Mouse (Mus musculus): ENCODE results near the gene Pawr. TPM values are rescaled to one million over a fixed set of nuclear protein-coding genes. Genes with fewer than 3 reads are reported as not detected.

The Pawr gene
- polyA plus RNA-seq, 1 experiment = 3.9 TPM

DNA sequence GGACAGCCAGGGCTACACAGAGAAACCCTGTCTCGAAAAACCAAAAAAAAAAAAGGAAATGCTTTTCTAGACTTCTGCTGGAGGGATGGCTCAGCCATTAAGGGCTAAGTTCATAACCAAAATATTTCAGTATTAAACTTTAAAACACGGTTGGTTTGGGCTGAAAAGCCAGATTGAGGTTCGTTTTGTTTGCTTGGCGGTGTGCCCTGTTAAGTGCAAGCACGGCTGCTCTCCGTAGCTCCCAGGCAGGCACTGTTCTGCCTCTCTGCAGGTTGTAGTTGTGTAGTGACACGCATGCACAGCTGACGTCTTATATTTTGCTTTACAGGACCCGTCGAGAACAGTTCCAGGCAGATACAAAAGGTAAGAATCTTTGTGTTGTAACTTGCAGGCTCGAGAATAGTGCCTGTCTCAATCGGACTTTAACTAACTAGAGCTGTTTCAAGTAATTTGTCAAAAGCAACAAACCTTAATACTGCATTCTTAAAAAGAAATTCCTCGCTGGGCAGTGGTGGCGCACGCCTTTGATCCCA lies 59.5 kb downstream of the Pawr start:
- DNase-seq = no peak
- Histone ChIP-seq H3K27me3 (ENCODE audit: control insufficient read depth, insufficient read depth, low read length) (no peaks in the 10 kb centered on the region), H3K36me3 (ENCODE audit: control insufficient read depth, insufficient read depth, low read length) (no peaks in the 10 kb centered on the region), H3K27ac (ENCODE audit: control insufficient read depth, insufficient read depth, low read length) (no peak overlapping the region), H3K4me3 (ENCODE audit: control insufficient read depth, insufficient read depth, low read length) (no peak overlapping the region), H3K4me1 (replicated peaks; ENCODE audit: control insufficient read depth, insufficient read depth, low read length) (no peaks in the 10 kb centered on the region)
- TF ChIP-seq CTCF (IDR thresholded peaks at IDR 0.05; ENCODE audit: borderline replicate concordance, control insufficient read depth, extremely low read depth, insufficient read depth, low read length, poor library complexity) = no peak
- WGBS = 91% methylated on average over 15 of the region's 15 CpGs

- no peak for DNase-seq
- TF ChIP-seq POLR2A (IDR thresholded peaks at IDR 0.05; ENCODE audit: control insufficient read depth, extremely low read depth, insufficient read depth, low read length, poor library complexity) = no peak
- WGBS = 96% methylated on average over 10 of the region's 10 CpGs
- no peaks in the 10 kb centered on the region for H3K27me3 ChIP-seq (ENCODE audit: control insufficient read depth, insufficient read depth, low read length)
- H3K36me3 ChIP-seq (ENCODE audit: control insufficient read depth, insufficient read depth, low read length) = no peaks in the 10 kb centered on the region
- H3K4me3 ChIP-seq (ENCODE audit: control insufficient read depth, insufficient read depth, low read length) = no peak overlapping the region
- H3K4me1 ChIP-seq (replicated peaks; ENCODE audit: control insufficient read depth, insufficient read depth, low read length) = no peaks in the 10 kb centered on the region
- no peak overlapping the region for H3K27ac ChIP-seq (ENCODE audit: control insufficient read depth, insufficient read depth, low read length)
These were observed 60.2 kb downstream of the Pawr start for GRCm38 (mm10) chr10:108392151-108392550.

DNA sequence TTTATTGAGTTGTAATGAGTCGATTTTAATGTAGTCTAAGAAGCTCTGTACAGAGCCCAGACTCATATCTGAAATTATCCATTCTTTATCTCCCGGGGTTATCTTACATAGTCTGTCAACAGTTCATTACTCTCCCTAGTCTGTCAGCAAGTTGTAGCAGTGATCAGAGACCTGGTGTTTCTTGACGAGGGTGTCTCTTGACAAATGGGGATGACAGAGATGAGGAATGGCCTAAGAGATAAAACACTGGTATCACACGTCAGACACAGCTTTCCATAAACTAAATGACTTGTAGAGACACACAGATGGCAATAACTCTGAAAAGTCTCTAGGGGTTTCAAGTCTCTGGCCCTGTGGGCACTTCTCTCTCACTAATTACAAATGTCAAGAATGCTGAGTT lies 62.4 kb downstream of the Pawr start:
- Histone ChIP-seq H3K36me3 (ENCODE audit: control insufficient read depth, insufficient read depth, low read length) (no peaks in the 10 kb centered on the region), H3K4me1 (replicated peaks; ENCODE audit: control insufficient read depth, insufficient read depth, low read length) (no peaks in the 10 kb centered on the region), H3K27ac (ENCODE audit: control insufficient read depth, insufficient read depth, low read length) (no peak overlapping the region), H3K4me3 (ENCODE audit: control insufficient read depth, insufficient read depth, low read length) (no peak overlapping the region), H3K27me3 (ENCODE audit: control insufficient read depth, insufficient read depth, low read length) (no peaks in the 10 kb centered on the region)
- TF ChIP-seq POLR2A (IDR thresholded peaks at IDR 0.05; ENCODE audit: control insufficient read depth, extremely low read depth, insufficient read depth, low read length, poor library complexity) (no peak), CTCF (IDR thresholded peaks at IDR 0.05; ENCODE audit: borderline replicate concordance, control insufficient read depth, extremely low read depth, insufficient read depth, low read length, poor library complexity) (no peak)
- 85% methylated on average over 4 of the region's 4 CpGs for WGBS
- no peak for DNase-seq

DNA sequence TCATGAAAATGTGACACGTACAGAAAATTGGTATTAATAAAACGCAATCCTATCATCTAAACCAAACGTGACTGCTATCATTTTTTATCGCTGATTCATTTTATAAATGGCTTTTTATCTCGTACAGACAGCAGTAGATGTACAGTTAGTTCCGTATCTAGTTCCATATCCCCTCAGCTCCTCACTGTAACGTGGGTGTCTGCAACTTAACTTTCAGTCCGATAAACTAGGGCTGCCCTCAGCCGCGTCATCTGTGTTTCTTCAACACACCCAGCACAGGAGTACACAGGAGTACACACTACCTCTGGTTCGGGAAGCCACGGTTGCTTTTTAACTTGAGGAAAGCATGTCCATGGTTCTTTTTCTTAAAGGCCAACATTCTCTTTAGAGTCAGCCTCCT lies 63.3 kb downstream of the Pawr start:
- Histone ChIP-seq H3K27me3 (ENCODE audit: control insufficient read depth, insufficient read depth, low read length) (no peaks in the 10 kb centered on the region), H3K36me3 (ENCODE audit: control insufficient read depth, insufficient read depth, low read length) (no peaks in the 10 kb centered on the region), H3K27ac (ENCODE audit: control insufficient read depth, insufficient read depth, low read length) (no peak overlapping the region), H3K4me3 (ENCODE audit: control insufficient read depth, insufficient read depth, low read length) (no peak overlapping the region), H3K4me1 (replicated peaks; ENCODE audit: control insufficient read depth, insufficient read depth, low read length) (no peaks in the 10 kb centered on the region)
- DNase-seq = no peak
- TF ChIP-seq CTCF (IDR thresholded peaks at IDR 0.05; ENCODE audit: borderline replicate concordance, control insufficient read depth, extremely low read depth, insufficient read depth, low read length, poor library complexity) (no peak), POLR2A (IDR thresholded peaks at IDR 0.05; ENCODE audit: control insufficient read depth, extremely low read depth, insufficient read depth, low read length, poor library complexity) (no peak)
- 95% methylated on average over 12 of the region's 12 CpGs for WGBS

GRCm38 (mm10) chr10:108395647-108396046 lies 63.7 kb downstream of the Pawr start:
- WGBS = 95% methylated on average over 14 of the region's 14 CpGs
- H3K27ac ChIP-seq (ENCODE audit: control insufficient read depth, insufficient read depth, low read length) = no peak overlapping the region
- H3K4me1 ChIP-seq (replicated peaks; ENCODE audit: control insufficient read depth, insufficient read depth, low read length) = no peaks in the 10 kb centered on the region
- no peak for TF ChIP-seq CTCF (IDR thresholded peaks at IDR 0.05; ENCODE audit: borderline replicate concordance, control insufficient read depth, extremely low read depth, insufficient read depth, low read length, poor library complexity)
- TF ChIP-seq POLR2A (IDR thresholded peaks at IDR 0.05; ENCODE audit: control insufficient read depth, extremely low read depth, insufficient read depth, low read length, poor library complexity) = no peak
- no peak for DNase-seq
- H3K4me3 ChIP-seq (ENCODE audit: control insufficient read depth, insufficient read depth, low read length) = no peak overlapping the region
- H3K27me3 ChIP-seq (ENCODE audit: control insufficient read depth, insufficient read depth, low read length) = no peaks in the 10 kb centered on the region
- no peaks in the 10 kb centered on the region for H3K36me3 ChIP-seq (ENCODE audit: control insufficient read depth, insufficient read depth, low read length)

DNA sequence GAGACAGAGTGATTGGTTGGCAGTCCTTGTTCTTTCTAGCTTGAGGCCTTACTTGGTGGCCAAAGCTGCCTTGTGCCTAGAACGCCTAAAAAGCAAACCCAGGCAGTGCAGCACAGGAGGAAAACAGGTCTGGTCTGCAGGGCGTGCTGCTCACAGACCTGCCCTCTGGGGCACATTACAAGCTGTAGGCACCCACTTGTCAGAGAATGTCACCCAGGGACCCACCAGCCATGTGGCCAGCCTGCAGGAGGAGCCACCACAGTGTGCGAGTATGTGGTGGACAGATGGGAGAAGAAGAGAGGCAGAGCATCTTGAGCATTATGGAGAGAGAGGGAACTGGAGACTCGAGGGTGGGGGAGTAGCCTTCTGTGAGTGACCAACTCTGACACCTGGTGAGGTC lies 70.8 kb downstream of the Pawr start:
- no peak for TF ChIP-seq POLR2A (IDR thresholded peaks at IDR 0.05; ENCODE audit: control insufficient read depth, extremely low read depth, insufficient read depth, low read length, poor library complexity)
- no peak for TF ChIP-seq CTCF (IDR thresholded peaks at IDR 0.05; ENCODE audit: borderline replicate concordance, control insufficient read depth, extremely low read depth, insufficient read depth, low read length, poor library complexity)
- H3K4me1 ChIP-seq (replicated peaks; ENCODE audit: control insufficient read depth, insufficient read depth, low read length) = no peaks in the 10 kb centered on the region
- no peak for DNase-seq
- WGBS = 93% methylated on average over 4 of the region's 4 CpGs
- no peaks in the 10 kb centered on the region for H3K36me3 ChIP-seq (ENCODE audit: control insufficient read depth, insufficient read depth, low read length)
- no peak overlapping the region for H3K27ac ChIP-seq (ENCODE audit: control insufficient read depth, insufficient read depth, low read length)
- H3K27me3 ChIP-seq (ENCODE audit: control insufficient read depth, insufficient read depth, low read length) = no peaks in the 10 kb centered on the region
- H3K4me3 ChIP-seq (ENCODE audit: control insufficient read depth, insufficient read depth, low read length) = no peak overlapping the region

- H3K27ac ChIP-seq (ENCODE audit: control insufficient read depth, insufficient read depth, low read length) = no peak overlapping the region
- H3K4me1 ChIP-seq (replicated peaks; ENCODE audit: control insufficient read depth, insufficient read depth, low read length) = no peaks in the 10 kb centered on the region
- TF ChIP-seq CTCF (IDR thresholded peaks at IDR 0.05; ENCODE audit: borderline replicate concordance, control insufficient read depth, extremely low read depth, insufficient read depth, low read length, poor library complexity) = no peak
- no peak for TF ChIP-seq POLR2A (IDR thresholded peaks at IDR 0.05; ENCODE audit: control insufficient read depth, extremely low read depth, insufficient read depth, low read length, poor library complexity)
- no peak for DNase-seq
- WGBS = 98% methylated on average over 4 of the region's 4 CpGs
- no peaks in the 10 kb centered on the region for H3K36me3 ChIP-seq (ENCODE audit: control insufficient read depth, insufficient read depth, low read length)
- H3K27me3 ChIP-seq (ENCODE audit: control insufficient read depth, insufficient read depth, low read length) = no peaks in the 10 kb centered on the region
- no peak overlapping the region for H3K4me3 ChIP-seq (ENCODE audit: control insufficient read depth, insufficient read depth, low read length)
These were observed 71.5 kb downstream of the Pawr start for GRCm38 (mm10) chr10:108403366-108403865.

Measured in thymus, adult 2 months (tissue).